Mouse (Mus musculus): Measurements from ENCODE around the gene Gbp5. TPM values are rescaled to one million over a fixed set of nuclear protein-coding genes. Genes with fewer than 3 reads are reported as not detected.
"Not testable (repeated sequence)": the region's sequence is repeated elsewhere in the genome, so short reads cannot be mapped to it uniquely, and the experiment has no call there.

The Gbp5 gene
- total RNA-seq, 1 experiment: not detected

DNA sequence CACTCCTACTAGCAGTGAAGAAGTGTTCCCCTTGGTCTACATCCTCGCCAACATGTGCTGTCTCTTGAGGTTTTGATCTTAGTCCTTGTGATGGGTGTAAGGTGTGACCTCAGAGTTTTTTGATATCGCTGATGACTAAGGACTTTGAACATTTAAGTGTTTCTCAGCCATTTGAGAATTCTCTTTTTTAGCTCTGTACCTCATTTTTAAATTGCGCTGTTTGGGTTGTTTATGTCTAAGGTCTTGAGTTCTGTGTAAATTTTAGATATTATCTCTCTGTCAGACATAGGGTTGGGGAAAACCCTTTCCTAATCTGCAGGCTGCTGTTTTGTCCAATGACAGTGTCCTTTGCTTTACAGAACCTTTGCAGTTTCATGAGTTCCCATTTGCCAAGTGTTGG, 39.4 kb downstream of the Gbp5 start:
- no peaks in the 10 kb centered on the region for H3K36me3 ChIP-seq (ENCODE audit: control insufficient read depth, insufficient read depth, low read length, poor library complexity, severe bottlenecking)
- no peak overlapping the region for H3K4me3 ChIP-seq (ENCODE audit: insufficient read depth in 1 of 2, low read depth in 1 of 2, low read length in 2 of 2, poor library complexity in 1 of 2, severe bottlenecking in 1 of 2)
- no peak for TF ChIP-seq ZC3H11A (IDR thresholded peaks at IDR 0.05; ENCODE audit: borderline replicate concordance, low read depth, low read length)
- no peak for TF ChIP-seq CHD2 (IDR thresholded peaks at IDR 0.05; ENCODE audit: low read depth, low read length)
- TF ChIP-seq MAFK (IDR thresholded peaks at IDR 0.05; ENCODE audit: insufficient read depth, low read depth, low read length): no peak
- no peak for TF ChIP-seq ZNF384 (IDR thresholded peaks at IDR 0.05; ENCODE audit: low read depth, low read length)
- TF ChIP-seq HCFC1 (IDR thresholded peaks at IDR 0.05; ENCODE audit: borderline replicate concordance, insufficient read depth, low read length): no peak
- in situ Hi-C loops (cut with MboI; ENCODE audit: low sequenced_read_pairs in 2 of 2, unreplicated experiment in 2 of 2): no loop called here
- no peaks in the 10 kb centered on the region for H3K4me1 ChIP-seq (ENCODE audit: control insufficient read depth in 2 of 2, insufficient read depth in 2 of 2, low read length in 2 of 2, poor library complexity in 1 of 2)
- no peak overlapping the region for H3K27ac ChIP-seq (ENCODE audit: insufficient read depth, low read depth, low read length, poor library complexity, severe bottlenecking)
- DNase-seq (ENCODE audit: low read depth, low spot score): no peak
- no peak overlapping the region for H3K9ac ChIP-seq (ENCODE audit: insufficient read depth, low read depth, low read length, poor library complexity, severe bottlenecking)
- no peaks in the 10 kb centered on the region for H3K9me3 ChIP-seq (ENCODE audit: control insufficient read depth, insufficient read depth, low read depth, low read length)

DNA sequence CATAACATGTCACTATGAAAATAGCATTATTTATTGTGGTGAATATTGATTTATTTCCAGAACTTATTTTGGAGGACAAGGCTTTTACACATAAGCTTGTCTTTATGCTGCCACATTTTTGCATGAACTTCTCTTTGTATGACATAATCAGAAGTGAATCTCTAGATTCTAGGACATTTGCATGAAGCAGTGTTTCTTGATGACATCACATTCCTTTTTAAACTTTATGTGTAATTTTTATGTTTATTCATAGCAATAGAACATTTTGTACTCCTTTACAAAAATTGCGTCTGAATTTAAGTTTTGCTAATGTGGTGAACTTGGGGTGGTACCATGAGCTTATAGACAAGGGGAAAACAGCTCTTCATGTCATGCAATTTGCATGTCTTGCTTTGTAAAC, 41.9 kb downstream of the Gbp5 start:
- Histone ChIP-seq H3K9me3 (ENCODE audit: control insufficient read depth, insufficient read depth, low read depth, low read length) (no peaks in the 10 kb centered on the region), H3K27ac (ENCODE audit: insufficient read depth, low read depth, low read length, poor library complexity, severe bottlenecking) (no peak overlapping the region), H3K9ac (ENCODE audit: insufficient read depth, low read depth, low read length, poor library complexity, severe bottlenecking) (no peak overlapping the region), H3K36me3 (ENCODE audit: control insufficient read depth, insufficient read depth, low read length, poor library complexity, severe bottlenecking) (no peaks in the 10 kb centered on the region), H3K4me1 (ENCODE audit: control insufficient read depth in 2 of 2, insufficient read depth in 2 of 2, low read length in 2 of 2, poor library complexity in 1 of 2) (no peaks in the 10 kb centered on the region), H3K4me3 (ENCODE audit: insufficient read depth in 1 of 2, low read depth in 1 of 2, low read length in 2 of 2, poor library complexity in 1 of 2, severe bottlenecking in 1 of 2) (no peak overlapping the region)
- no peak for DNase-seq (ENCODE audit: low read depth, low spot score)
- no peak for TF ChIP-seq ZC3H11A (IDR thresholded peaks at IDR 0.05; ENCODE audit: borderline replicate concordance, low read depth, low read length)
- no peak for TF ChIP-seq MAFK (IDR thresholded peaks at IDR 0.05; ENCODE audit: insufficient read depth, low read depth, low read length)
- no peak for TF ChIP-seq CHD2 (IDR thresholded peaks at IDR 0.05; ENCODE audit: low read depth, low read length)
- no peak for TF ChIP-seq ZNF384 (IDR thresholded peaks at IDR 0.05; ENCODE audit: low read depth, low read length)
- TF ChIP-seq HCFC1 (IDR thresholded peaks at IDR 0.05; ENCODE audit: borderline replicate concordance, insufficient read depth, low read length): no peak
- in situ Hi-C loops (cut with MboI; ENCODE audit: low sequenced_read_pairs in 2 of 2, unreplicated experiment in 2 of 2): no loop called here

DNA sequence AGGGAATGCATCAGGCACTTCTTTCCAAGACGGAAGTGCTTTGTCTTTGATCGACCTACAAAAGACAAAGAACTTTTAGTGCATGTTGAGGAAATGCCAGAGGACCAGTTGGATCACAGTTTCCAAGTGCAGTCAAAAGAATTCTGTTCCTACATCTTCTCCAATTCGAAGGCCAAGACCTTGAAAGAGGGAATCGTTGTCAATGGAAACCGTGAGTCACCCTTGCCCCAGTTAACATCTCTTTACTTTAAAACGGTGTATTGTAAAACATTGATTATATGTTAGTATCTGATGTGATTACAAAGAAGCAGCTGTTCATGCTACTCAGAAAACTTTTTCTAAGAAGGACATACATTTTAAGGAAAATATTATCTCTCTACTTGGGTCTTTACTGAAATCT, 47.6 kb downstream of the Gbp5 start:
- H3K4me1 ChIP-seq (ENCODE audit: control insufficient read depth in 2 of 2, insufficient read depth in 2 of 2, low read length in 2 of 2, poor library complexity in 1 of 2): no peaks in the 10 kb centered on the region
- in situ Hi-C loops (cut with MboI; ENCODE audit: low sequenced_read_pairs in 2 of 2, unreplicated experiment in 2 of 2): no loop called here
- H3K36me3 ChIP-seq (ENCODE audit: control insufficient read depth, insufficient read depth, low read length, poor library complexity, severe bottlenecking): no peaks in the 10 kb centered on the region
- TF ChIP-seq ZNF384 (IDR thresholded peaks at IDR 0.05; ENCODE audit: low read depth, low read length): no peak
- TF ChIP-seq CHD2 (IDR thresholded peaks at IDR 0.05; ENCODE audit: low read depth, low read length): no peak
- TF ChIP-seq ZC3H11A (IDR thresholded peaks at IDR 0.05; ENCODE audit: borderline replicate concordance, low read depth, low read length): no peak
- TF ChIP-seq HCFC1 (IDR thresholded peaks at IDR 0.05; ENCODE audit: borderline replicate concordance, insufficient read depth, low read length): no peak
- TF ChIP-seq MAFK (IDR thresholded peaks at IDR 0.05; ENCODE audit: insufficient read depth, low read depth, low read length): no peak
- H3K27ac ChIP-seq (ENCODE audit: insufficient read depth, low read depth, low read length, poor library complexity, severe bottlenecking): no peak overlapping the region
- no peak overlapping the region for H3K4me3 ChIP-seq (ENCODE audit: insufficient read depth in 1 of 2, low read depth in 1 of 2, low read length in 2 of 2, poor library complexity in 1 of 2, severe bottlenecking in 1 of 2)
- H3K9me3 ChIP-seq (ENCODE audit: control insufficient read depth, insufficient read depth, low read depth, low read length): no peaks in the 10 kb centered on the region
- H3K9ac ChIP-seq (ENCODE audit: insufficient read depth, low read depth, low read length, poor library complexity, severe bottlenecking): no peak overlapping the region
- no peak for DNase-seq (ENCODE audit: low read depth, low spot score)

DNA sequence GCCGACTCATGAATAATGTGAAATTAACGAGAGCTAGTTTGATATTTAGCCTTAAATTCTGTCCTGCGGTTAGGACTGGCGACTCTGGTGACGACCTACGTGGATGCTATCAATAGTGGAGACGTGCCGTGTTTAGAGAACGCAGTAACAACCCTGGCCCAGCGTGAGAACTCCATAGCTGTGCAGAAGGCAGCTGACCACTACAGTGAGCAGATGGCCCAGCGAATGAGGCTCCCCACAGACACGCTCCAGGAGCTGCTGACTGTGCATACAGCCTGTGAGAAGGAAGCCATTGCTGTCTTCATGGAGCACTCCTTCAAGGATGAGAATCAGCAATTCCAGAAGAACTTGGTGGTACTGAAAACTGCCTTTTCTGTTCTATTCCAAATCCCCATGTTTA, 49.0 kb downstream of the Gbp5 start:
- H3K9ac ChIP-seq (ENCODE audit: insufficient read depth, low read depth, low read length, poor library complexity, severe bottlenecking); H3K9me3 ChIP-seq (ENCODE audit: control insufficient read depth, insufficient read depth, low read depth, low read length); H3K4me3 ChIP-seq (ENCODE audit: insufficient read depth in 1 of 2, low read depth in 1 of 2, low read length in 2 of 2, poor library complexity in 1 of 2, severe bottlenecking in 1 of 2); H3K27ac ChIP-seq (ENCODE audit: insufficient read depth, low read depth, low read length, poor library complexity, severe bottlenecking); DNase-seq (ENCODE audit: low read depth, low spot score); in situ Hi-C loops (cut with MboI; ENCODE audit: low sequenced_read_pairs in 2 of 2, unreplicated experiment in 2 of 2); H3K36me3 ChIP-seq (ENCODE audit: control insufficient read depth, insufficient read depth, low read length, poor library complexity, severe bottlenecking); H3K4me1 ChIP-seq (ENCODE audit: control insufficient read depth in 2 of 2, insufficient read depth in 2 of 2, low read length in 2 of 2, poor library complexity in 1 of 2): not testable (repeated sequence)

DNA sequence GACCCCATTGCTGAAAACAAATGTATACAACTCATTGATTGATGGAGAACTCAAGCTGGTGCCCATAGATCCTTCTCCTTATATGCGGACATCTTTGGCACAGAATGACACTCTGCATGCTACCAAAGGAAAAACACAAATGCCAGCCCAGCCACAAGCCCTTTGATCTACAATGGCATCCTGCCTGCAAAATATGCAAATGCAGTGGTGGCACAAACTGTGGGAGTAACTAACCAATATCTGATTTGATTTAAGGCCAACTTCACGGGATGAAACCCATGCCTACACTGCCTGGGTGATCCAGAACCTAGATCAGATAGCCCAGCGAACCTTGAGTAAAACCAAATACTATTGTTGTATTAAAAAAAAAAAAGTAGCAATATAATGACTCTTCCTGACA, 52.9 kb downstream of the Gbp5 start:
- Histone ChIP-seq H3K27ac (ENCODE audit: insufficient read depth, low read depth, low read length, poor library complexity, severe bottlenecking) (no peak overlapping the region), H3K9me3 (ENCODE audit: control insufficient read depth, insufficient read depth, low read depth, low read length) (no peaks in the 10 kb centered on the region), H3K4me1 (ENCODE audit: control insufficient read depth in 2 of 2, insufficient read depth in 2 of 2, low read length in 2 of 2, poor library complexity in 1 of 2) (no peaks in the 10 kb centered on the region), H3K9ac (ENCODE audit: insufficient read depth, low read depth, low read length, poor library complexity, severe bottlenecking) (no peak overlapping the region), H3K36me3 (ENCODE audit: control insufficient read depth, insufficient read depth, low read length, poor library complexity, severe bottlenecking) (no peaks in the 10 kb centered on the region), H3K4me3 (ENCODE audit: insufficient read depth in 1 of 2, low read depth in 1 of 2, low read length in 2 of 2, poor library complexity in 1 of 2, severe bottlenecking in 1 of 2) (no peak overlapping the region)
- in situ Hi-C loops (cut with MboI; ENCODE audit: low sequenced_read_pairs in 2 of 2, unreplicated experiment in 2 of 2): no loop called here
- TF ChIP-seq MAFK (IDR thresholded peaks at IDR 0.05; ENCODE audit: insufficient read depth, low read depth, low read length): no peak
- TF ChIP-seq ZC3H11A (IDR thresholded peaks at IDR 0.05; ENCODE audit: borderline replicate concordance, low read depth, low read length): no peak
- no peak for TF ChIP-seq CHD2 (IDR thresholded peaks at IDR 0.05; ENCODE audit: low read depth, low read length)
- TF ChIP-seq HCFC1 (IDR thresholded peaks at IDR 0.05; ENCODE audit: borderline replicate concordance, insufficient read depth, low read length): no peak
- no peak for TF ChIP-seq ZNF384 (IDR thresholded peaks at IDR 0.05; ENCODE audit: low read depth, low read length)
- no peak for DNase-seq (ENCODE audit: low read depth, low spot score)

All from ES-E14 (cell line).